8 mouse cellular contexts compared by ENCODE assay signal in genomic region chr11:68693447-68694040, GRCm38 (mm10). TPM values are rescaled to one million over a fixed set of nuclear protein-coding genes. Genes with fewer than 3 reads are reported as not detected.
A peak's percentile ranks its signal among the peaks of the same experiment; 100 is the strongest.
DNase-seq lines count a peak whose midpoint lies in the region; ATAC-seq and TF ChIP-seq lines count a peak whose summit lies in the region.

No protein-coding gene starts in this region.

- DNase-seq in brain, embryonic 14.5 days (ENCODE audit: low read depth): peak; percentile 67
- DNase-seq in T-cell, adult 2 months (ENCODE audit: low spot score): no peak
- no peak for DNase-seq in thymus, adult 18-20 months

- WGBS in hindbrain, embryonic 12.5 days: 14% methylated on average over 10 of the region's 10 CpGs
- 13% methylated on average over 10 of the region's 10 CpGs for WGBS in midbrain, embryonic 12.5 days

- H3K9ac ChIP-seq in hindbrain, embryonic 12.5 days: peak overlapping the region; percentile 95
- H3K9ac ChIP-seq in midbrain, embryonic 12.5 days (replicated peaks): peak overlapping the region; percentile 94

- ATAC-seq in erythroblast, adult 5-6 weeks (replicated peaks; ENCODE audit: low FRiP score, poor library complexity, severe bottlenecking): no peak
- ATAC-seq in hindbrain, embryonic 12.5 days (ENCODE audit: low FRiP score): no peak
- ATAC-seq in midbrain, embryonic 12.5 days (ENCODE audit: low FRiP score, low read depth): no peak
- ATAC-seq in granulocyte monocyte progenitor cell, adult 5-6 weeks (replicated peaks; ENCODE audit: poor library complexity, severe bottlenecking): no peak

- H3K4me2 ChIP-seq in hindbrain, embryonic 12.5 days (replicated peaks): peak overlapping the region; percentile 70
- H3K4me2 ChIP-seq in midbrain, embryonic 12.5 days (replicated peaks): peak overlapping the region; percentile 76

- H3K36me3 ChIP-seq in erythroblast, embryonic 14.5 days (ENCODE audit: control insufficient read depth): peaks cover 10% of the 10 kb centered on the region
- H3K36me3 ChIP-seq in hindbrain, embryonic 12.5 days: no peaks in the 10 kb centered on the region; the same call in none of the 2 replicates
- no peaks in the 10 kb centered on the region for H3K36me3 ChIP-seq in midbrain, embryonic 12.5 days

- TF ChIP-seq POLR2A in brain, embryonic 14.5 days (IDR thresholded peaks at IDR 0.05; ENCODE audit: borderline replicate concordance, extremely low read depth, insufficient read depth, insufficient read length, poor library complexity, severe bottlenecking): no peak

- TF ChIP-seq CTCF in brain, embryonic 14.5 days (IDR thresholded peaks at IDR 0.05; ENCODE audit: borderline replicate concordance, extremely low read depth, insufficient read depth, insufficient read length): no peak

- H3K4me3 ChIP-seq in erythroblast, embryonic 14.5 days (replicated peaks): peak overlapping the region; percentile 72
- H3K4me3 ChIP-seq in hindbrain, embryonic 12.5 days: peak overlapping the region; percentile 90
- peak overlapping the region; percentile 69 for H3K4me3 ChIP-seq in midbrain, embryonic 12.5 days

- H3K27ac ChIP-seq in hindbrain, embryonic 12.5 days: peak overlapping the region; percentile 95
- H3K27ac ChIP-seq in midbrain, embryonic 12.5 days (replicated peaks): peak overlapping the region; percentile 97

- no peaks in the 10 kb centered on the region for H3K9me3 ChIP-seq in erythroblast, embryonic 14.5 days (ENCODE audit: control insufficient read depth, low read length)
- no peaks in the 10 kb centered on the region for H3K9me3 ChIP-seq in hindbrain, embryonic 12.5 days (replicated peaks)
- H3K9me3 ChIP-seq in midbrain, embryonic 12.5 days: no peaks in the 10 kb centered on the region

- H3K4me1 ChIP-seq in erythroblast, embryonic 14.5 days (ENCODE audit: control insufficient read depth): peaks cover 52% of the 10 kb centered on the region
- peaks cover 16% of the 10 kb centered on the region for H3K4me1 ChIP-seq in hindbrain, embryonic 12.5 days
- H3K4me1 ChIP-seq in midbrain, embryonic 12.5 days: peaks cover 13% of the 10 kb centered on the region

- H3K27me3 ChIP-seq in erythroblast, embryonic 14.5 days (ENCODE audit: control insufficient read depth): no peaks in the 10 kb centered on the region
- no peaks in the 10 kb centered on the region for H3K27me3 ChIP-seq in hindbrain, embryonic 12.5 days
- H3K27me3 ChIP-seq in midbrain, embryonic 12.5 days: no peaks in the 10 kb centered on the region

RNA-seq across cellular contexts. Expression of gene Myh10, which starts 2.2 kb away (rescaled TPM):
- polyA plus RNA-seq in erythroblast, embryonic 14.5 days (2012): 7.7 and 9.5 TPM in 2 replicates
- 45.0 and 47.9 TPM in 2 replicates for total RNA-seq in erythroblast, adult 5-6 weeks (2015; ENCODE audit: low replicate concordance)
- 56.5 and 72.2 TPM in 2 replicates for total RNA-seq in erythroblast, adult 5-6 weeks (2017; ENCODE audit: low replicate concordance)
- polyA plus RNA-seq in brain, embryonic 14.5 days (2012; rRNA removed): 141 and 189 TPM in 2 replicates
- polyA plus RNA-seq in hindbrain, embryonic 12.5 days (2016; fragmentation: Nextera tagmentation; extraction: Ambion mirVana): 158 and 161 TPM in 2 replicates
- 164 and 167 TPM in 2 replicates for polyA plus RNA-seq in midbrain, embryonic 12.5 days (2016; fragmentation: Nextera tagmentation; extraction: Ambion mirVana)
- total RNA-seq in granulocyte monocyte progenitor cell, adult 5-6 weeks (2014; fragmentation: Nextera tagmentation): 0.37 TPM in 1 of 2 replicates, not detected in the other
- total RNA-seq in granulocyte monocyte progenitor cell, adult 5-6 weeks (2017): 0.21 and 0.30 TPM in 2 replicates

Comparison
In these comparisons a context has a peak if more than half of its experiments do, and no peak if none do; other contexts are left out.
1. RNA of gene Myh10, which starts 2.2 kb away (polyA plus RNA-seq): 141 to 189 TPM in brain, embryonic 14.5 days, 164 to 167 TPM in midbrain, embryonic 12.5 days and 158 to 161 TPM in hindbrain, embryonic 12.5 days; 7.7 to 9.5 TPM in erythroblast, embryonic 14.5 days; every median in the first group is over 10 times any median in the second.
2. Peak in every context shown above with its lines, with median percentiles within 50 percentile points of each other: H3K4me3 ChIP-seq.